Mouse (Mus musculus): ENCODE measurements at regions not wholly inside any gene's neighbourhood (a gene's known extent, or its start where the extent isn't known, plus 50 kb on each side); places are given as distances from the start of the nearest gene placed in this dataset.

- no peak for DNase-seq (ENCODE audit: low spot score)
- 61% methylated on average over 3 of the region's 3 CpGs for WGBS
- H3K9me3 ChIP-seq (ENCODE audit: low read length): no peaks in the 10 kb centered on the region
- no peaks in the 10 kb centered on the region for H3K4me1 ChIP-seq (ENCODE audit: insufficient read depth, low read depth, low read length)
- no peak for ATAC-seq
- H3K9ac ChIP-seq (replicated peaks; ENCODE audit: low read depth): no peak overlapping the region
- H3K4me3 ChIP-seq (ENCODE audit: low read depth, low read length): no peak overlapping the region
- H3K36me3 ChIP-seq (ENCODE audit: insufficient read depth, low read length): no peaks in the 10 kb centered on the region
- no peak for TF ChIP-seq EP300 (IDR thresholded peaks at IDR 0.05)
- no peak for TF ChIP-seq CTCF (IDR thresholded peaks at IDR 0.05)
- H3K27ac ChIP-seq (ENCODE audit: low read length): no peak overlapping the region
- no peaks in the 10 kb centered on the region for H3K27me3 ChIP-seq (replicated peaks; ENCODE audit: insufficient read depth, low read length)
- H3K4me2 ChIP-seq (replicated peaks; ENCODE audit: low read depth, low read length): no peak overlapping the region
Observed at GRCm38 (mm10) chr4:31889673-31890072, 74.2 kb upstream of the Map3k7 start.

- Histone ChIP-seq H3K4me1 (ENCODE audit: insufficient read depth, low read depth, low read length) (no peaks in the 10 kb centered on the region), H3K9me3 (ENCODE audit: low read length) (no peaks in the 10 kb centered on the region), H3K27me3 (replicated peaks; ENCODE audit: insufficient read depth, low read length) (no peaks in the 10 kb centered on the region), H3K4me3 (ENCODE audit: low read depth, low read length) (no peak overlapping the region), H3K36me3 (ENCODE audit: insufficient read depth, low read length) (no peaks in the 10 kb centered on the region), H3K9ac (replicated peaks; ENCODE audit: low read depth) (no peak overlapping the region), H3K27ac (ENCODE audit: low read length) (no peak overlapping the region), H3K4me2 (replicated peaks; ENCODE audit: low read depth, low read length) (no peak overlapping the region)
- DNase-seq (ENCODE audit: low spot score) (no peak), ATAC-seq (no peak)
- TF ChIP-seq CTCF (IDR thresholded peaks at IDR 0.05) (no peak), EP300 (IDR thresholded peaks at IDR 0.05) (no peak)
- WGBS: 72% methylated on average over 8 of the region's 8 CpGs
Observed at GRCm38 (mm10) chr4:31909086-31909673, 54.7 kb upstream of the Map3k7 start.

All from lung, postnatal 0 days (tissue).